Mouse (Mus musculus): ENCODE data around the gene Urgcp. TPM values are rescaled to one million over a fixed set of nuclear protein-coding genes. Genes with fewer than 3 reads are reported as not detected.

Urgcp gene
- polyA plus RNA-seq, 1 experiment from 2014 or later, result 34.4 TPM

- Histone ChIP-seq H3K4me3 (ENCODE audit: low read depth, low read length) (no peak overlapping the region), H3K36me3 (ENCODE audit: control insufficient read depth, insufficient read depth, low read length) (no peaks in the 10 kb centered on the region), H3K4me1 (ENCODE audit: control insufficient read depth, insufficient read depth, low read length) (no peaks in the 10 kb centered on the region), H3K9me3 (replicated peaks; ENCODE audit: control insufficient read depth, low read length, poor library complexity, severe bottlenecking) (no peaks in the 10 kb centered on the region), H3K4me2 (ENCODE audit: low read length) (no peak overlapping the region), H3K27ac (ENCODE audit: low read length) (no peak overlapping the region), H3K9ac (ENCODE audit: low read depth, low read length) (no peak overlapping the region), H3K27me3 (ENCODE audit: control insufficient read depth, insufficient read depth, low read depth, low read length) (no peaks in the 10 kb centered on the region)
- WGBS, result 77% methylated on average over 6 of the region's 6 CpGs
- ATAC-seq, result no peak
Measured at GRCm38 (mm10) chr11:5682541-5682940, 79.6 kb downstream of the Urgcp start.

Other genes starting within 250 kb of the Urgcp start
- gene Xbp1, start 241.7 kb downstream of the Urgcp start, polyA plus RNA-seq (2015; fragmentation: Nextera tagmentation; extraction: Ambion mirVana), result 145 and 156 TPM in 2 replicates
- gene Ccdc117, start 220.2 kb downstream of the Urgcp start, polyA plus RNA-seq (2015; fragmentation: Nextera tagmentation; extraction: Ambion mirVana), result 9.9 and 10.6 TPM in 2 replicates
- not detected in 2 replicates for gene Ankrd36, start 192.7 kb downstream of the Urgcp start, polyA plus RNA-seq (2015; fragmentation: Nextera tagmentation; extraction: Ambion mirVana)
- gene Mrps24, start 46.7 kb downstream of the Urgcp start, polyA plus RNA-seq (2015; fragmentation: Nextera tagmentation; extraction: Ambion mirVana), result 171 and 181 TPM in 2 replicates
- 152 and 156 TPM in 2 replicates for gene Dbnl, start 26.1 kb upstream of the Urgcp start, polyA plus RNA-seq (2015; fragmentation: Nextera tagmentation; extraction: Ambion mirVana)
- 2.4 and 3.1 TPM in 2 replicates for gene Pgam2, start 41.4 kb upstream of the Urgcp start, polyA plus RNA-seq (2015; fragmentation: Nextera tagmentation; extraction: Ambion mirVana)
- 8.1 and 8.2 TPM in 2 replicates for gene Polm, start 75.6 kb upstream of the Urgcp start, polyA plus RNA-seq (2015; fragmentation: Nextera tagmentation; extraction: Ambion mirVana)
- 15.6 and 16.4 TPM in 2 replicates for gene Aebp1, start 99.6 kb upstream of the Urgcp start, polyA plus RNA-seq (2015; fragmentation: Nextera tagmentation; extraction: Ambion mirVana)
- 54.0 and 57.4 TPM in 2 replicates for gene Pold2, start 115.9 kb upstream of the Urgcp start, polyA plus RNA-seq (2015; fragmentation: Nextera tagmentation; extraction: Ambion mirVana)
- gene Myl7, start 136.4 kb upstream of the Urgcp start, polyA plus RNA-seq (2015; fragmentation: Nextera tagmentation; extraction: Ambion mirVana), result not detected in 2 replicates
- gene Gck, start 187.7 kb upstream of the Urgcp start, polyA plus RNA-seq (2015; fragmentation: Nextera tagmentation; extraction: Ambion mirVana), result 10.5 and 11.8 TPM in 2 replicates
- gene Ykt6, start 193.3 kb upstream of the Urgcp start, polyA plus RNA-seq (2015; fragmentation: Nextera tagmentation; extraction: Ambion mirVana), result 108 TPM in 2 replicates

Data from midbrain, embryonic 16.5 days (tissue).